Mouse (Mus musculus) lung, adult 2 months (tissue): ENCODE measurements around the gene Trdmt1.

Source experiments
- CTCF ChIP-seq: fragments of 200-500 bp; IDR thresholded peaks from 2 replicates; pipeline ENCODE4 v1.5.1; 2011; ENCODE audit warnings: mild to moderate bottlenecking, low read length, control low read depth; ENCODE audit not compliant: insufficient read depth
- POLR2A ChIP-seq: fragments of 200-500 bp; IDR thresholded peaks from 2 replicates; pipeline ENCODE4 v1.6.1; 2011; ENCODE audit warnings: low read depth, mild to moderate bottlenecking, control low read depth, low read length, borderline replicate concordance; ENCODE audit errors: extremely low read depth

- TF ChIP-seq POLR2A (no peak), CTCF (no peak)
Measured at GRCm38 (mm10) chr2:13579315-13579714, 34.8 kb upstream of the Trdmt1 start.
